Mouse (Mus musculus) hindbrain, embryonic 14.5 days (tissue): ENCODE data around the gene Cadps2. TPM values are rescaled to one million over a fixed set of nuclear protein-coding genes. Genes with fewer than 3 reads are reported as not detected.

Experiments used
- ATAC-seq: fragments of 200-750 bp; cut with Nextera tagmentation; 2 replicates; pipeline ENCODE4 v1.8.0; 2017; ENCODE audit warnings: moderate number of reproducible peaks, mild to moderate bottlenecking, moderate TSS enrichment, moderate library complexity; ENCODE audit not compliant: low FRiP score
- DNase-seq: peaks from one replicate; pipeline ENCODE4 v3.0.0-alpha.2; 2015; ENCODE audit warnings: low spot score
- H3K27ac ChIP-seq: fragments of 300-500 bp; sonication (generic); 2 replicates; pipeline ENCODE4 v1.5.1; 2014; ENCODE audit warnings: mild to moderate bottlenecking, moderate library complexity
- H3K27me3 ChIP-seq: fragments of 300-500 bp; sonication (generic); 2 replicates; pipeline ENCODE4 v1.6.1; 2014; ENCODE audit warnings: mild to moderate bottlenecking, low read length, mixed read lengths; ENCODE audit not compliant: control insufficient read depth, insufficient read depth
- H3K36me3 ChIP-seq: fragments of 300-500 bp; sonication (generic); replicated peaks from 2 replicates; pipeline ENCODE4 v1.6.1; 2014; ENCODE audit not compliant: control insufficient read depth, insufficient read depth
- H3K4me1 ChIP-seq: fragments of 300-500 bp; sonication (generic); replicated peaks from 2 replicates; pipeline ENCODE4 v1.6.1; 2014; ENCODE audit warnings: antibody characterized with exemption, low read length, mixed read lengths; ENCODE audit not compliant: control insufficient read depth, insufficient read depth
- H3K4me2 ChIP-seq: fragments of 300-500 bp; sonication (generic); replicated peaks from 2 replicates; pipeline ENCODE4 v1.6.1; 2014; ENCODE audit warnings: mild to moderate bottlenecking, moderate library complexity
- H3K4me3 ChIP-seq: fragments of 300-500 bp; sonication (generic); replicated peaks from 2 replicates; pipeline ENCODE4 v1.5.1; 2014; ENCODE audit warnings: mild to moderate bottlenecking, low read length
- H3K9ac ChIP-seq: fragments of 300-500 bp; sonication (generic); 2 replicates; pipeline ENCODE4 v1.6.1; 2014
- H3K9me3 ChIP-seq: fragments of 300-500 bp; sonication (generic); 2 replicates; pipeline ENCODE4 v1.6.1; 2016; ENCODE audit warnings: low read length; ENCODE audit not compliant: control insufficient read depth
- WGBS: fragments of 180-500 bp; shearing (Covaris S2); extraction: QIAGEN DNeasy Blood & Tissue Kit; methylation state at CpG from one replicate; pipeline ENCODE4 v1.1.7; 2014; 5-methylcytosine and 5-hydroxymethylcytosine counted together
- polyA plus RNA-seq: library from polyadenylated mRNA; unstranded; fragments of >200 nt; fragmentation: Nextera tagmentation; extraction: Ambion mirVana; gene quantifications from 2 replicates; pipeline ENCODE4 v1.2.1, GENCODE M21; 2014

Gene Cadps2
- polyA plus RNA-seq, 1 experiment from 2014 or later: 12.6 TPM

DNA sequence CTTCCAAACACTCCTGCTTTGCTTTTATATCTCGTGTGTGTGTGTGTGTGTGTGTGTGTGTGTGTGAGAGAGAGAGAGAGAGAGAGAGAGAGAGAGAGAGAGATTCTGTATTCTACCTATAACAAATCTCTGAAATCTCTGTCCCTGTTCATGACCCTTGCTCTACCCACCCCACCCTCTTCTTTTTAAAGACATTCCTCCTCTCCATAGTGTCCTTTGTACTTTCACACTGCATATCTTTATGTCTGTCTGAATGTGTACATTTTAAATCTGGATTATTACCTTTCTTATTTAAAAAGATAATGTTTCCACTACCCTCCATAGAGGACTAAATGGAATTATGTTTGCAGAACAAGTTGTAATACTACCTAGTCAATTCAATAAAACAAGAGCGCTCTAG lies 315.5 kb downstream of the Cadps2 start:
- Histone ChIP-seq H3K27ac (no peak overlapping the region), H3K27me3 (no peaks in the 10 kb centered on the region), H3K9ac (no peak overlapping the region), H3K4me2 (no peak overlapping the region), H3K4me3 (no peak overlapping the region), H3K9me3 (0 out of 2 replicates have a peak, but pooled peaks cover 4% of the 10 kb centered on the region), H3K36me3 (no peaks in the 10 kb centered on the region), H3K4me1 (no peaks in the 10 kb centered on the region)
- no peak for ATAC-seq
- WGBS: 94% methylated on average over 2 of the region's 2 CpGs
- DNase-seq: no peak

DNA sequence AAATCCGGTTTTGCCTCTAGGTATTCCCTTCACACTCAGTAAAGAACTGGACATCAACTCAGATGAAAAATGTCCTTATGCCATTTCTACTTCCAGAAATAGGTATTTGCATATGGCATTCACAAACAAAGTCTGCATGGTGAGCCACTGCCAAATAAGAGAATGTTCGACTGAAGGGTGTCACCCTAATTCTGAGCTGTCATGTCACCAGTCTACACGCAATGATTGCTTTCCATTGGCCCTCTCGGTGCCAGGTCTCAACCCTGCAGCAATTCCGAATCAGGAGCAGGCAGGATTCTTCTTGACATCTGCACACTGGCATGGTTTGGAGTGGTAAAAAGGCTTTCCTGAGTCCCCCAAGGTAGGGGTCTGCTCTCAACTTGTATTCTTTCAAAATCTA lies 316.7 kb downstream of the Cadps2 start:
- ATAC-seq: no peak
- H3K4me1 ChIP-seq: no peaks in the 10 kb centered on the region
- no peak for DNase-seq
- no peak overlapping the region for H3K4me3 ChIP-seq
- H3K4me2 ChIP-seq: no peak overlapping the region
- no peak overlapping the region for H3K27ac ChIP-seq
- 92% methylated on average over 5 of the region's 5 CpGs for WGBS
- H3K9ac ChIP-seq: no peak overlapping the region
- H3K9me3 ChIP-seq: 0 out of 2 replicates have a peak, but pooled peaks cover 4% of the 10 kb centered on the region
- no peaks in the 10 kb centered on the region for H3K27me3 ChIP-seq
- H3K36me3 ChIP-seq: no peaks in the 10 kb centered on the region

DNA sequence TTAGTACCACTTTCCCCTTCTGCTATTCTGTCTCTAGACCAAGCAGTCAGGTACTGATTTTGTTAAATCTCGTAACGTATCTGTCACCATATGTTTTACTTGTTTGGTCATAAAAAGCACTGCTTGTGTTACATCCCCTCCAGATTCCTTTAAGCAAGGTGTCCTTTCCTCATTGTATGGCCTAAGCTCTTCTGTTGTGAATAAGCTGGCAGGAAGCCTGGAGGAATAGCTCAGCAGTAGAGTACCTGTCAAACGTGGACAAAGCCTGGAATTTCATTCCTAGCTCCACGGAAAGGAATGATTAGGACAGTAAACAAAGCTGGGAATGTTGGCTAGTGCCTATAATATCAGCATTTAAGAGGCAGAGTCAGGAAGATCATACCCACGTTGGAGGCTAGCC lies 340.6 kb downstream of the Cadps2 start:
- Histone ChIP-seq H3K4me2 (no peak overlapping the region), H3K4me1 (no peaks in the 10 kb centered on the region), H3K27ac (no peak overlapping the region), H3K9ac (no peak overlapping the region), H3K9me3 (no peaks in the 10 kb centered on the region), H3K4me3 (no peak overlapping the region), H3K36me3 (no peaks in the 10 kb centered on the region), H3K27me3 (no peaks in the 10 kb centered on the region)
- WGBS: 54% methylated on average over 5 of the region's 5 CpGs
- ATAC-seq: no peak
- no peak for DNase-seq

DNA sequence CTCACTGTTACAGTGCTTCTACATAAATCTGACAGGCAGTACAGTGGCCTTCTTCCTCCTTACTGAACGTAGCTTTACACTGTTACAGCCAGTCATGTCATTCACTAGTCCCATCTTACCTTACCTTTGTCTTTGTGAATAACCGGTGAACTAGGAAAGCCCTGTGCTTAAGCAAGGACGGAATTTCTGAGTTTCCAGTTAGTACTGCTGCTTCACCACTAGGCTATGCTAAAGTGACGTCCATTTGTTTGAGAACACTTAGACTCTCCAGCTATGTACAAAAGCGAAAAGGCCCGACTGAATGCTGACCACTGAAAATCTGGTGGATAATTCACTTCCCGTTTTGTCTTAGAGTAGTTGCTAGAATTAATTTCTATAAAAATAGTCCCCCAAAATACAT lies 347.4 kb downstream of the Cadps2 start:
- no peaks in the 10 kb centered on the region for H3K27me3 ChIP-seq
- ATAC-seq (peak; percentile 93), DNase-seq (peak; percentile 82)
- H3K4me3 ChIP-seq: no peak overlapping the region
- H3K4me1 ChIP-seq: no peaks in the 10 kb centered on the region
- no peaks in the 10 kb centered on the region for H3K9me3 ChIP-seq
- H3K9ac ChIP-seq: no peak overlapping the region
- no peaks in the 10 kb centered on the region for H3K36me3 ChIP-seq
- WGBS: 38% methylated on average over 7 of the region's 7 CpGs
- H3K4me2 ChIP-seq: no peak overlapping the region
- no peak overlapping the region for H3K27ac ChIP-seq

DNA sequence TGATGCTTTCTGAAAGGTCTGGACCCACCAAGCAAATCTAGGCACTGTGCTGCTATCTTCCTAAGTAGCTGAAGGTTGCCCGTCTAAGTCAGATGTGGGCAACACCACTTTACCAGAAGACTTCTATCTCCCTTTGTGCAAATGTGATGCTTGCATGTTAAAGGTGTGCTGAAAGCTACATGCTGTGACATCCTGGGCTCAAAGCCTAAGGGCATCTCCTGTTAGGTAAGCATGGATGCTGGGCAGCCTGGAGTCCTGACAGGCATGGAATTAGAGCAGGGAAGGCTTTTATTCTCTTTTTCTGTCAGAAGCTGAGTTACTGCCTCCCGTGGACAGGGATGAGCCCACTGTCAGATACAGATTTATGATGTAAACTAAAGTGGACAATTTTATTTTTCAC lies 348.8 kb downstream of the Cadps2 start:
- H3K4me1 ChIP-seq: no peaks in the 10 kb centered on the region
- no peak for ATAC-seq
- H3K4me3 ChIP-seq: no peak overlapping the region
- H3K36me3 ChIP-seq: no peaks in the 10 kb centered on the region
- no peak overlapping the region for H3K4me2 ChIP-seq
- no peak for DNase-seq
- H3K27ac ChIP-seq: no peak overlapping the region
- H3K27me3 ChIP-seq: no peaks in the 10 kb centered on the region
- 89% methylated on average over 2 of the region's 2 CpGs for WGBS
- H3K9me3 ChIP-seq: no peaks in the 10 kb centered on the region
- no peak overlapping the region for H3K9ac ChIP-seq

DNA sequence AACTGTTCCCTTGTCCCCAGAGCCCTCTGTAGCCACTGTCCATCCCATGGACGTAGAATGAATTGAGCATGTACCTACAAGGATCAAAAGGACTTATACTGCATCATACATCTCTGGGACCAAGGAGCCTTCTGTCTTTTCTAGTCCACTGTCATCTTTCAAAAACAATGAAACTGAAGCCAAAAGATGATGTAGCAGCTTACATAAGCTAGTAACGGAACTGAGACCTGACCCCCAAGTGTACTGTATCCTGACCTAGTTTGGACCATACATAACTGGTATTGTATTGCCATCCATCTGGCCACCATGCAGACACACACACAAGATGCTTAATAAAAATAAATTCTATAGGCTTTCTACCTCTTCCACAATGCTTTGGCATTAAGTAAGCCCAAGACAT lies 350.2 kb downstream of the Cadps2 start:
- no peaks in the 10 kb centered on the region for H3K27me3 ChIP-seq
- no peak overlapping the region for H3K4me2 ChIP-seq
- no peak overlapping the region for H3K9ac ChIP-seq
- no peak overlapping the region for H3K27ac ChIP-seq
- H3K9me3 ChIP-seq: no peaks in the 10 kb centered on the region
- WGBS: 88% methylated on average over 2 of the region's 2 CpGs
- ATAC-seq: no peak
- no peaks in the 10 kb centered on the region for H3K4me1 ChIP-seq
- H3K4me3 ChIP-seq: no peak overlapping the region
- no peak for DNase-seq
- H3K36me3 ChIP-seq: no peaks in the 10 kb centered on the region

DNA sequence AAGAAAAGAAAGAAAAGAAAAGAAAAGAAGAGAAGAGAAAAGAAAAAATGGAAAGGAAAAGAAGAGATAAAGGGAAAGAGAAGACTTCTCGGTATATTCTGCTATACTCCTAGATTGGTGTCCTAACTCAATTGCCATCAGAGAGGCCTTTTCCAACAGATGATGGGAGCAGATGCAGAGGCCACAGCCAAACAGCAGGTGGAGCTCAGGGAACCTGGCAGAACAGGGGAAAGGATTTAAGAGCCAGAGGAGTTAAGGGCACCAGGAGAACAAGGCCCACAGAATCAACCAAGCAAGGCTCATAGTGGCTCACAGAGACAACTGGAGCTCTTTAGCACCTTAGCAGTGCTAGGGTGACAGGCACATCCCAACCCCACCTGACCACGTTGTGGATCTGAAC lies 366.5 kb downstream of the Cadps2 start:
- no peaks in the 10 kb centered on the region for H3K4me1 ChIP-seq
- no peaks in the 10 kb centered on the region for H3K9me3 ChIP-seq
- H3K4me3 ChIP-seq: no peak overlapping the region
- ATAC-seq (peak; percentile 46; the same call in 1 of the 2 replicates), DNase-seq (no peak)
- 67% methylated on average over 2 of the region's 2 CpGs for WGBS
- no peaks in the 10 kb centered on the region for H3K36me3 ChIP-seq
- H3K4me2 ChIP-seq: no peak overlapping the region
- no peak overlapping the region for H3K9ac ChIP-seq
- no peaks in the 10 kb centered on the region for H3K27me3 ChIP-seq
- no peak overlapping the region for H3K27ac ChIP-seq

DNA sequence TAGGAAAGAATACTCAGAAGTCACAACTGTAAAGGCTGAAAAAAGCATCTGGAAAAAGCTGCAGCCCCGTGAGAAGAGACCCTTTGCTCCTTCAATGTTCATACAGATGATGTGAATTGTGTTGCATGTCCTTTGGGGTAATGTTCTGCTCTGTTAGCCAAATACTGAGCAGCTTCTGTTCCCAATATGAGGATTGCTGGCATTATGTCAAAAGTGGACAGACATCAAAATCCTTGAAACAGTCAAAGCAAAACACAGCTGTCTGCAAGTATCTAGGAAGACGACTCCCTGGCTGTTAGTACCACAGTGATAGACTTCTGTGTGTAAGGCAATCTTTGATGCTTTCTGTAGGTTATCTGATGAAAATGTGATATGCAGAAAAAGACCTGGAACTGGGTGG lies 367.4 kb downstream of the Cadps2 start:
- Histone ChIP-seq H3K27me3 (no peaks in the 10 kb centered on the region), H3K9ac (no peak overlapping the region), H3K27ac (no peak overlapping the region), H3K4me2 (no peak overlapping the region), H3K36me3 (no peaks in the 10 kb centered on the region), H3K4me1 (no peaks in the 10 kb centered on the region), H3K4me3 (no peak overlapping the region), H3K9me3 (no peaks in the 10 kb centered on the region)
- 65% methylated on average over 2 of the region's 2 CpGs for WGBS
- ATAC-seq (no peak), DNase-seq (no peak)

DNA sequence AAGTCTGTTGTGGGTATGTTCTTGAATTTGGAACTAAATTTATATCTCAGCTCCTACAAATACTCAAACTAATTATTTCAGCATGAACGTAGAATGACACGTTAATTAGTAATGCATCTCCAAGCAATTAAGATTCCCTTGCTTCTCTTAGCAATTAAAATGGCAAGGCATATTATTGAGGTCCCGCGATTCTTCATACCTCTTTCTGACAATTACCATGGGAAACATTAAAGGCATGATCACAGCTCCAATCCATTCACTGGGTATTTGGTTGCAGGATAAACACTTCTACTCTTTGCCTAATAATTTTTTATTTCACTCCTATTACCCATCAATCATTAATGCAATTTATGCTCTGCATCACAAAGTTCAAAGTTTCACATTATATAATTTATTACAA lies 371.3 kb downstream of the Cadps2 start:
- DNase-seq (no peak), ATAC-seq (no peak)
- Histone ChIP-seq H3K4me3 (no peak overlapping the region), H3K4me1 (0 out of 2 replicates have a peak, but pooled peaks cover 4% of the 10 kb centered on the region), H3K27ac (no peak overlapping the region), H3K36me3 (no peaks in the 10 kb centered on the region), H3K27me3 (no peaks in the 10 kb centered on the region), H3K9me3 (no peaks in the 10 kb centered on the region), H3K4me2 (no peak overlapping the region), H3K9ac (no peak overlapping the region)
- 52% methylated on average over 4 of the region's 4 CpGs for WGBS

DNA sequence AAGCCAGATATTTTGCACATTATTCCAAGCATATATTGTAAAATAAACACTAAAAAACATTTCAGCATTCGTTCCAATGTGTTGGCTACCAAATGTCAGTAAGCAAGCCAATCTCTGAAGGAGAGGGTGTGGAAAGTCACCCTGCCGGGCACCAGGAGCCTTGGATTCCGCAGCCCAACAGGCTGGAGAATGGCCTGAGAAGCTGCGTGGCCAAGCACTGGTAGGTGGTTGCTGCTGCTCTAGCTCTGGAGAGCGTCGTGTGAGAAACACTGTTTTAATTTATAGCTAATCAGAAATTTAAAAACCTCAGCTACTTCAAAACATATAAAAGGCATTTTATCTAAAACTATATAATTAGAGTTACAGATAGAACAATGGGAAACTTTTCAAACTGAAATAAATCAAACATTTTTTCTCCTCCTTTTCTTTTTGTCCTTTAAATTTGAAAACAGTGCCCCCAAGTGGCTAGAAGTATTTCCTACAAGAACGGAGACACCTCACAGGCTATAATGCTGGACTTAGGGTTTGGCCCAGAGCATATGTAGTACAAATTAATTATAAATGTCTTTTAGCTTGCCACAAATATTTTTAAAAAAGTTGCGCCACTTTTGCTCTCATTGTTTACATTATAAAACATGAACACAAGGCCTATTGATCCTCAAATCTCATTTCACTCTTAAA lies 376.5 kb downstream of the Cadps2 start:
- Histone ChIP-seq H3K27ac (no peak overlapping the region), H3K4me2 (no peak overlapping the region), H3K27me3 (no peaks in the 10 kb centered on the region), H3K9ac (no peak overlapping the region), H3K4me1 (0 out of 2 replicates have a peak, but pooled peaks cover 4% of the 10 kb centered on the region), H3K4me3 (no peak overlapping the region), H3K36me3 (no peaks in the 10 kb centered on the region), H3K9me3 (no peaks in the 10 kb centered on the region)
- DNase-seq (peak; percentile 75), ATAC-seq (peak; percentile 51; the same call in 1 of the 2 replicates)
- WGBS: 26% methylated on average over 8 of the region's 8 CpGs
